Comparison of ENCODE assay signal across 10 mouse cellular contexts in genomic region chr14:7315093-7315492, GRCm38 (mm10). TPM values are rescaled to one million over a fixed set of nuclear protein-coding genes. Genes with fewer than 3 reads are reported as not detected.
DNase-seq lines count a peak whose midpoint lies in the region; ATAC-seq and TF ChIP-seq lines count a peak whose summit lies in the region.
"Not testable (repeated sequence)": the region's sequence is repeated elsewhere in the genome, so short reads cannot be mapped to it uniquely, and the experiment has no call there.
"Had no signal": no experiment of that assay in that cellular context is flagged by ENCODE, and none has a peak within 500 bp of the region (broad histone marks: within the 10 kb centered on the region; RNA-seq: fewer than 3 reads in every experiment).

No protein-coding gene starts in this region.

- ATAC-seq in common myeloid progenitor, adult 5-6 weeks (replicated peaks; ENCODE audit: low read depth, poor library complexity, severe bottlenecking) = 0 out of 2 replicates have a peak, but pooled peaks have one; percentile 15
- not testable (repeated sequence) for ATAC-seq in hindbrain, embryonic 11.5 days (ENCODE audit: low FRiP score); lung, embryonic 14.5 days (ENCODE audit: insufficient read depth)

- not testable (repeated sequence) for H3K36me3 ChIP-seq in ES-Bruce4 (ENCODE audit: control insufficient read depth, insufficient read depth, low read length, poor library complexity, severe bottlenecking); hindbrain, embryonic 11.5 days (ENCODE audit: control insufficient read depth, insufficient read depth, low read length); lung, embryonic 14.5 days (ENCODE audit: insufficient read depth)

- H3K27ac ChIP-seq in ES-Bruce4 (ENCODE audit: insufficient read depth, low read length); hindbrain, embryonic 11.5 days (ENCODE audit: low read depth, low read length); lung, embryonic 14.5 days (ENCODE audit: low read depth): not testable (repeated sequence)

- 2% methylated on average over 11 of the region's 19 CpGs for WGBS in hindbrain, embryonic 11.5 days
- under 1% methylated on average over 12 of the region's 19 CpGs for WGBS in lung, embryonic 14.5 days

- H3K4me2 ChIP-seq in hindbrain, embryonic 11.5 days (replicated peaks; ENCODE audit: low read depth, low read length) = peak overlapping the region; percentile 52
- H3K4me2 ChIP-seq in lung, embryonic 14.5 days = peak overlapping the region; percentile 63

- H3K9me3 ChIP-seq in ES-Bruce4 (replicated peaks; ENCODE audit: control insufficient read depth, insufficient read depth, low read length, poor library complexity, severe bottlenecking); hindbrain, embryonic 11.5 days (ENCODE audit: control insufficient read depth, low read length); lung, embryonic 14.5 days (ENCODE audit: low read depth, low read length): not testable (repeated sequence)

- not testable (repeated sequence) for TF ChIP-seq CTCF in ES-Bruce4 (IDR thresholded peaks at IDR 0.05; ENCODE audit: low read depth, low read length); lung, embryonic 14.5 days (IDR thresholded peaks at IDR 0.05; ENCODE audit: low read depth)

- DNase-seq in frontal cortex, postnatal 14 days (ENCODE audit: low spot score in 2 of 2) = peak; percentile 3 to 5
- DNase-seq in hindbrain, embryonic 11.5 days (ENCODE audit: low spot score) = peak; percentile 68
- peak; percentile 14 to 27 for DNase-seq in layer of hippocampus, postnatal 10 days (ENCODE audit: low spot score in 2 of 2)
- DNase-seq in lung, embryonic 14.5 days = peak; percentile 26
- peak; percentile 0 for DNase-seq in ovary, postnatal 10 days (ENCODE audit: low spot score)
- peak; percentile 20 to 23 for DNase-seq in thymus, postnatal 10 days (ENCODE audit: low spot score in 2 of 2)

- peak overlapping the region; percentile 76 for H3K4me3 ChIP-seq in ES-Bruce4 (ENCODE audit: low read depth, low read length)
- H3K4me3 ChIP-seq in hindbrain, embryonic 11.5 days (ENCODE audit: low read depth, low read length) = peak overlapping the region; percentile 45
- H3K4me3 ChIP-seq in lung, embryonic 14.5 days (ENCODE audit: low read depth, low read length) = peak overlapping the region; percentile 44

- TF ChIP-seq EP300 in ES-Bruce4 (IDR thresholded peaks at IDR 0.05; ENCODE audit: insufficient read depth, low read depth, low read length) = not testable (repeated sequence)

- not testable (repeated sequence) for TF ChIP-seq POLR2A in ES-Bruce4 (IDR thresholded peaks at IDR 0.05; ENCODE audit: insufficient read depth, low read length)

- not testable (repeated sequence) for H3K4me1 ChIP-seq in ES-Bruce4 (ENCODE audit: control insufficient read depth, insufficient read depth, low read length); hindbrain, embryonic 11.5 days (replicated peaks; ENCODE audit: control insufficient read depth, insufficient read depth, low read length); lung, embryonic 14.5 days (ENCODE audit: insufficient read depth)

- not testable (repeated sequence) for H3K27me3 ChIP-seq in ES-Bruce4 (ENCODE audit: control insufficient read depth, insufficient read depth, low read length, poor library complexity, severe bottlenecking); hindbrain, embryonic 11.5 days (ENCODE audit: control insufficient read depth, insufficient read depth, low read length); lung, embryonic 14.5 days (ENCODE audit: insufficient read depth, low read length)

- peak overlapping the region; percentile 86 for H3K9ac ChIP-seq in ES-Bruce4 (ENCODE audit: low read depth, poor library complexity, severe bottlenecking)
- peak overlapping the region; percentile 53 for H3K9ac ChIP-seq in hindbrain, embryonic 11.5 days (ENCODE audit: low read depth, low read length)
- H3K9ac ChIP-seq in lung, embryonic 14.5 days = peak overlapping the region; percentile 34; the same call in 1 of the 2 replicates

RNA-seq across cellular contexts. Expression of gene Gm3739, which starts 0.2 kb away (rescaled TPM):
- 1.5 and 2.2 TPM in 2 replicates for polyA plus RNA-seq in ES-Bruce4 (2011; ENCODE audit: insufficient read depth, insufficient read length, low read depth, missing spikeins)
- total RNA-seq in common myeloid progenitor, adult 5-6 weeks (2017) = 0.29 and 0.37 TPM in 2 replicates
- polyA plus RNA-seq in hindbrain, embryonic 11.5 days (2014; fragmentation: Nextera tagmentation; extraction: Ambion mirVana) = 2.0 and 2.1 TPM in 2 replicates
- total RNA-seq in layer of hippocampus, postnatal 10 days (2021) = 1 to 10 TPM; 1.4 to 1.5 TPM
- polyA plus RNA-seq in lung, embryonic 14.5 days (2014; fragmentation: Nextera tagmentation; extraction: Ambion mirVana) = 0.68 and 1.0 TPM in 2 replicates
- total RNA-seq: MEL had no signal

RNA-seq across cellular contexts. Expression of gene Gm5797, which starts 17.1 kb away (rescaled TPM):
- polyA plus RNA-seq in ES-Bruce4 (2011; ENCODE audit: insufficient read depth, insufficient read length, low read depth, missing spikeins) = not detected in 2 replicates
- not detected in 2 replicates for total RNA-seq in common myeloid progenitor, adult 5-6 weeks (2017)
- polyA plus RNA-seq in hindbrain, embryonic 11.5 days (2014; fragmentation: Nextera tagmentation; extraction: Ambion mirVana) = not detected in 2 replicates
- not detected for total RNA-seq in layer of hippocampus, postnatal 10 days (2021)
- not detected in 2 replicates for polyA plus RNA-seq in lung, embryonic 14.5 days (2014; fragmentation: Nextera tagmentation; extraction: Ambion mirVana)
- total RNA-seq: hematopoietic stem cell, adult 5-6 weeks; MEL had no signal

RNA-seq across cellular contexts. Expression of gene Gm8374, which starts 49.8 kb away (rescaled TPM):
- polyA plus RNA-seq in ES-Bruce4 (2011; ENCODE audit: insufficient read depth, insufficient read length, low read depth, missing spikeins) = not detected in 2 replicates
- not detected in 2 replicates for total RNA-seq in common myeloid progenitor, adult 5-6 weeks (2017)
- not detected in 2 replicates for polyA plus RNA-seq in hindbrain, embryonic 11.5 days (2014; fragmentation: Nextera tagmentation; extraction: Ambion mirVana)
- total RNA-seq in layer of hippocampus, postnatal 10 days (2021) = not detected
- not detected in 2 replicates for polyA plus RNA-seq in lung, embryonic 14.5 days (2014; fragmentation: Nextera tagmentation; extraction: Ambion mirVana)
- total RNA-seq: hematopoietic stem cell, adult 5-6 weeks; MEL had no signal

RNA-seq across cellular contexts. Expression of gene Gm3727, which starts 50.6 kb away (rescaled TPM):
- not detected in 2 replicates for polyA plus RNA-seq in ES-Bruce4 (2011; ENCODE audit: insufficient read depth, insufficient read length, low read depth, missing spikeins)
- total RNA-seq in common myeloid progenitor, adult 5-6 weeks (2017) = not detected in 2 replicates
- not detected in 2 replicates for polyA plus RNA-seq in hindbrain, embryonic 11.5 days (2014; fragmentation: Nextera tagmentation; extraction: Ambion mirVana)
- not detected for total RNA-seq in layer of hippocampus, postnatal 10 days (2021)
- polyA plus RNA-seq in lung, embryonic 14.5 days (2014; fragmentation: Nextera tagmentation; extraction: Ambion mirVana) = not detected in 2 replicates
- total RNA-seq: hematopoietic stem cell, adult 5-6 weeks; MEL had no signal

Comparison
In these comparisons a context has a peak if more than half of its experiments do, and no peak if none do; other contexts are left out.
1. H3K9ac ChIP-seq: peak in every context shown above with its lines; median percentile 86 in ES-Bruce4; 53 in hindbrain, embryonic 11.5 days; 34 in lung, embryonic 14.5 days.
2. DNase-seq: peak in every context shown above with its lines; median percentile 68 in hindbrain, embryonic 11.5 days; 26 in lung, embryonic 14.5 days; 22 in thymus, postnatal 10 days; 20 in layer of hippocampus, postnatal 10 days; 4 in frontal cortex, postnatal 14 days; 0 in ovary, postnatal 10 days.